Mouse (Mus musculus) cerebellum, adult (tissue): ENCODE results near the gene Pcdh9.
A peak's percentile ranks its signal among the peaks of the same experiment; 100 is the strongest.

Source experiments
- ATAC-seq: cut with Nextera tagmentation; 2 replicates; pipeline ENCODE4 v1.9.2; 2017; ENCODE audit warnings: mild to moderate bottlenecking, moderate library complexity, mixed read lengths; ENCODE audit not compliant: insufficient number of reproducible peaks, low FRiP score, low TSS enrichment

The Pcdh9 gene

DNA sequence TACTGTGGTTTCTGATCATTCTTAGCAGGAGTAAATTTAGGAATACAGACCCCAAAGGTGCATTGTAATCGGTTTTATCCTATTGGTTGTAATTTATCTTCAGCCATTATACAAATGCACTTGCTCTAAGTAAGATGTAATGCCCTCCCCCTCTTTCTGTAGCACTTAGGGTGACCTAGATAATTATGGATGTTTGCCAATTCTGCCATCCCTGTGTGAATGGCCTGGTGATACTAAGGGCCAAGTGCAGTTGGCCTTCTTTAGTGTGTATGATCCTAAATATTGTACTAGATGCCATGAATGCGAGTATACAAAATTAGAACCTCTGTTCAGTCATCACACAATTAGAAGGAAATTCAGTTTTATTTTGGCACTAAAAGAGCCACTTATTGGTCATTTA lies 475.0 kb downstream of the Pcdh9 start:
- peak; percentile 98 for ATAC-seq

DNA sequence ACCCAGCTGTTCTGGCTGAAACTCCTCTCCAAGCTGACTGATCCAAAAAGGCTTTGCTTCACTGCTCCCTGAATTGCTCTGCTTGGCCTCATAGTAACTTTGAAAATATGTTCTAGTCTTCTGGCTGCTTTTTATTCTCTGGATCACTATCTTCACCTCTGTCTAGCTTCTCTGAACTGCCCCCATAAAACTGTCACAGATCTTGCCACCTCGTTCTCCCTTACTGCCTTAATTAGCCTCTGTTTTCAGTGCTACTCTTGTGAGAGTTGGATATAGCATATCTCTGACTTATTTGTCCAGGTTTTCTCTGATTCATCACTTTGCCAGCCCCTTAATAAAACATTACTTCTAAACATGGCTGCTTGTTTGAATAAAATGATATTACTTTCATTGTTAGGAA lies 481.2 kb downstream of the Pcdh9 start:
- no peak for ATAC-seq

DNA sequence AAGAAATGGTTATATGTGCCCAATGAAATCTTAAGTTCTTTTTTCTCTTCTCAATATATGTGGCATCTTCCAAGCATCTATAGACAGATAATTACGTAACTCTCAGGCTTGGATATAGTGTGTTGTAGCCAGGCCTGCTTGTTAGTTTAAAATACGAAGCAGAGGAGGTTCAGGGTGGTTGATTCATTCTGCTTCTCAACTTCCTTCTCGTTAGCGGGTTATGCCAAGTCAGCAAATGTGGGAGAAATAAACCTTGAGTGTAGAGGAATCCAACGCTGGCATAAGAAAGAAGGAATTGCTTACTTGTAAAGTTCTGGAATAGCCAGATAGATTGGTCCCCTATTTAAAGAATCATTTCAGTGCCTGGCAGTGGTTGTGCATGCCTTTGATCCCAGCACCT lies 482.7 kb downstream of the Pcdh9 start:
- ATAC-seq = no peak

- no peak for ATAC-seq
These were observed 505.4 kb downstream of the Pcdh9 start for GRCm38 (mm10) chr14:93385090-93385489.

- ATAC-seq = peak; percentile 83
These were observed 509.3 kb downstream of the Pcdh9 start for GRCm38 (mm10) chr14:93381163-93381562.

- ATAC-seq = no peak
These were observed 509.7 kb downstream of the Pcdh9 start for GRCm38 (mm10) chr14:93380757-93381156.

GRCm38 (mm10) chr14:93376159-93376558 lies 514.3 kb downstream of the Pcdh9 start:
- no peak for ATAC-seq

- ATAC-seq = no peak
These were observed 516.3 kb downstream of the Pcdh9 start for GRCm38 (mm10) chr14:93374181-93374580.

GRCm38 (mm10) chr14:93354150-93354549 lies 536.3 kb downstream of the Pcdh9 start:
- ATAC-seq = no peak

DNA sequence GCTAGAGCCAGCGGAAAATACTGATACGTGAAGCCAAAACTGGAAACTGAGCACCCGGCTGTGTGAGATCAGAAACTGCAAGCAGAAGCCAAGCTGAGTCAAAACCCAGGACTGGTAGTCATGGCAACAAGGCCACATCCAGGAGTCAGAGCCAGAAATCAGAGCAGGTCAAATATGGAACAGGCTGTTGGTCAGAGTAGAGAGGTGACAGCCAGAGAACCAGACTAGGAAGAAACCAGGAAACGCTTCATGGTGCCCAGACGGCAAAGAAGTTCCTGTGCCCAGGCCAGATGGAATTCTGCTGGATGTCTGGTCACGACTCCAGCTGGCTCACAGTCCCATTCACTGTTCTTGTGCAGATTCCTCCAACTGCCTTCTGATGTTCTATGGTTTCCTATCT lies 539.6 kb downstream of the Pcdh9 start:
- ATAC-seq = peak; percentile 100

- no peak for ATAC-seq
These were observed 541.3 kb downstream of the Pcdh9 start for GRCm38 (mm10) chr14:93349166-93349565.

DNA sequence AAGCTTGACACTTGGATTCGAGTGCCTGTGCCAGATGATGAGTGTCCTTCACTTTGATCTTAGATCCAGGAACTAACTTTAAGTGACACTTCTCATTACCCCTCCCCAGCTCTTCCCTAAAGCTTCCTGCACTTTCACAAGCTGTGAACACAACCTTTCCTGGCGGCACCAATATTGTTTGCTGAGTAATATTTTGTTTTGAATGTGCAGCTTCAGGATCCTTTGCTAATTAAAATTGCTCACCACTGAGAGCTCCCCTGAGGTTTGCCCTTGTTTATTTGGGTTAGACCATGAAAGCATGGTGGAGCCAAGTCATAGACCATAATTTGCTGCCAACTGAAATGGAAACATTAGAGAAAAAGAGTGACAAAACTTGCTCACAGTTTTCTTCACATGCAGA lies 543.4 kb downstream of the Pcdh9 start:
- no peak for ATAC-seq

- no peak for ATAC-seq
These were observed 547.7 kb downstream of the Pcdh9 start for GRCm38 (mm10) chr14:93342781-93343180.

GRCm38 (mm10) chr14:93341390-93341789 lies 549.1 kb downstream of the Pcdh9 start:
- ATAC-seq = no peak

DNA sequence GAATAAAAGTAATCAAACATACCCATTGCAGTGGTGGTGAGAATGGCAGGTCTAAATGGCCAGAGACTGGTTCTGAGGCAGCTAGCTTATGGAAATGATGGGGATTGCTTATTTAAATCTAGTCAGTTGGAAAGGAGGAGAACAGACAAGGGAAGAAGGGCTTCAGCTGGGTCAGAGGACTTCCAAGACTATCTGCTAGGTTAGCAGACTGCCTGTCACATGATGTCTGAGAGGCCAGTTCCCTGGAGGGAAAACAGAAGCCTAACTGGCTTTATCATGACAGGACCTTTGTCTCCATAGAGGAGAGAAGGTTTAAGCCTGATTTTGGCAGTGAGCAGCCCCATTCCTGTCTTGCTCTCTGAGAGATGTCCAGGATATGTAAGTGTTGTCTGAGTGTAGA lies 561.2 kb downstream of the Pcdh9 start:
- no peak for ATAC-seq

DNA sequence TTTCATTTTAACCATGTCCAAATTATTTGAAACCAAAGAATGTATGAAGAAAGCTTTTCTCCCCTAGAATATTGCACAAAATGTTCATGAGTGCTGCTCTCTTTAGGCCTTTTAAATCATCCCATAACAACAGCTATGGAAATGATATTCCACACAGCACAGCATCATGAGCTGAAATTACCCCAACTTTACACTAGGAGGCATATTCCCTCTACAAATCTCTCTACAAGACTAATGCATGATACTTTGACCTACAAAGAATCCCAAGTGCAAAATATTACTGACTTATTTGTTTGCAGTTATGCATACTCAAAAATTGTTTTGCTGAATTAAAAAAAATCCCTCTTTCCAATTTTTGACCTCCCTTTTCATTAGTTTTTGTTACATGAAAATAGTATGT lies 573.1 kb downstream of the Pcdh9 start:
- ATAC-seq = peak; percentile 81

- ATAC-seq = no peak
These were observed 602.1 kb downstream of the Pcdh9 start for GRCm38 (mm10) chr14:93288361-93288760.

- no peak for ATAC-seq
These were observed 602.8 kb downstream of the Pcdh9 start for GRCm38 (mm10) chr14:93287642-93288041.

- ATAC-seq = no peak
These were observed 605.3 kb downstream of the Pcdh9 start for GRCm38 (mm10) chr14:93285136-93285535.

- no peak for ATAC-seq
These were observed 606.5 kb downstream of the Pcdh9 start for GRCm38 (mm10) chr14:93284009-93284408.

GRCm38 (mm10) chr14:93275661-93276060 lies 614.8 kb downstream of the Pcdh9 start:
- ATAC-seq = no peak

DNA sequence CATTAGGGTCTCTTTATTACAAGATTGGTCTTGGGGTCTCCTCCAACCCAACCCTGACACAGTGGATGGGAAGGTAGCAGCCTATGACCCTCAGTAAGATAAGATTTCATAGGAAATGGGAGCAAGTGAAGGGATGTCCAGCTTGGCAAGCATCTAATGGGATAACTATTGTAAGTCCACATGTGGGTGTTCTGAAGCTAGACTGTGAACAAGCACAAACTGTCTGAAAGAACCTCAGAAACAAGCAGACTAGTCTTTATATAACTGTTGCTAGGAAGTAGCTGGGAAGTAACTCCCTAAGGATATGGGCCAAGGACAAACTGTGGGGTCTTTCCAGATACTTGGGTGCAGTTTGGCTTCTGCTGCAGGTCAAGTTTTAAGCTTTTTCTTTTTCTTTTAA lies 615.7 kb downstream of the Pcdh9 start:
- ATAC-seq = 0 out of 2 replicates have a peak, but pooled peaks have one; percentile 20

GRCm38 (mm10) chr14:93253411-93253810 lies 637.1 kb downstream of the Pcdh9 start:
- no peak for ATAC-seq
